Mouse (Mus musculus): Measurements from ENCODE around the gene Rassf7. TPM values are rescaled to one million over a fixed set of nuclear protein-coding genes. Genes with fewer than 3 reads are reported as not detected.
A peak's percentile ranks its signal among the peaks of the same experiment; 100 is the strongest.

Rassf7 gene
- polyA plus RNA-seq, 1 experiment: 25.2 TPM

DNA sequence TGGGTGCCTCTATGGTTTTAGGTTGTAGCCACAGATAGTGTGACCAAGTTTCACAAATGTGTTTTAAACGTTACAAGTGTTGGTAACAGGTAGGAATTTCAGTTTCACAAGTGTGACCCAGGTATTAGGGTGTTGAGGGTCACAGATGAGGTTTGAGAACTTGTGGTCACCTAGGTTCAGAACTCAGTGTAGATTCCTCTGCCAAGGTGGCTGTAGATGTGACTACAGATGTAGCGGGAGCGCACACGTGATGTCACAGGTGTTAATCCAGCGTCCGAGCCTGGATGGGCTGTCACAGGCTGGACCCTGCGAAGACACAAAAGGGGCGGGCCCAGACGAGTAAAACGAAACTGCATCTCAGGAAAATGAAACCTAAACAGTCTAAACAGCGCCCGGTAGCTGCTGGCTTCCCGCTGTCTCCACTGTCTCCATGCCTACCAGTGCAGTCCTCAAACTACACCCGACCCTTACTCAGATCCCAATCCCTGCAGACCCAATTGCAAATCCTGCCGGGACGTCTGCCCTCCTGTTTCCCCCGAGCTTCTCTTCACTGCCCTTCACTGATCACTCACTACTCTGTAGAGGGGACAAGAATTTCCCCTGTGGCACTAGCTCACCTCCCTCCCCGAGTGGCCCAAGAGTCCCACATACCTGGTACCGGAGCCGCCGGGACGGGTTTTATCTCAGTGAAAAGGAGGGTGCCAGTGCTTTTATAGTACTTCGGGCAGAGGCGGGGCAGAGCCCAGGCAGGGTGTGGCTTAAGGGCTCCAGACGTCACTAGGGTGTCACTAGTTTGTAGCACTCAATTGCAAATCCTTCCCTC is 50.3 kb downstream of the Rassf7 start, which contains the start of gene Irf7:
Gene Irf7 (minus strand): TSS at position 743 of the 823 bp plus-strand sequence.
- peak within 1 kb of the TSS; percentile 48 for H3K4me3 ChIP-seq (ENCODE audit: insufficient read depth, poor library complexity, severe bottlenecking)
- H3K79me3 ChIP-seq (ENCODE audit: low read depth): no peaks in the 10 kb centered on the region
- no peaks in the 10 kb centered on the region for H3K27me3 ChIP-seq (ENCODE audit: control insufficient read depth, insufficient read depth, insufficient read length)
- H3K36me3 ChIP-seq (ENCODE audit: control insufficient read depth, insufficient read depth): peaks cover 26% of the 10 kb centered on the region
- H3K79me2 ChIP-seq (ENCODE audit: control insufficient read depth, insufficient read depth): no peaks in the 10 kb centered on the region
- peak within 1 kb of the TSS; percentile 42 for H3ac ChIP-seq (ENCODE audit: control insufficient read depth, insufficient read length, low read depth)
- no peak for TF ChIP-seq FOSL1 (IDR thresholded peaks at IDR 0.05; ENCODE audit: insufficient read depth, low read length, poor library complexity, severe bottlenecking)
- no peak for TF ChIP-seq MYOD1 (IDR thresholded peaks at IDR 0.05; ENCODE audit: control insufficient read depth, insufficient read length, low read depth)
- TF ChIP-seq MYOG (IDR thresholded peaks at IDR 0.05; ENCODE audit: control insufficient read depth, extremely low read depth, insufficient read length): no peak
- TF ChIP-seq MAX (IDR thresholded peaks at IDR 0.05): no peak
- no peak for TF ChIP-seq CTCF (IDR thresholded peaks at IDR 0.05; ENCODE audit: control insufficient read depth, insufficient read depth, insufficient read length)
- TF ChIP-seq USF1 (IDR thresholded peaks at IDR 0.05; ENCODE audit: low read depth): no peak
- no peak for TF ChIP-seq CEBPB (IDR thresholded peaks at IDR 0.05; ENCODE audit: low read depth)

Small RNAs within 50 kb of the gene (microRNA-seq; reads per million reads assigned to microRNA genes)
- gene Mir210 (ENCODE audit: borderline microRNAs expressed): 255 reads per million, percentile 80 among the genes with 10 or more reads in this experiment

Other genes starting within 250 kb of the Rassf7 start
- gene Ifitm1, start 248.6 kb upstream of the Rassf7 start, polyA plus RNA-seq (2012; fragmentation: generic; extraction: Trizol): 60.7 TPM
- gene Ifitm3, start 205.1 kb upstream of the Rassf7 start, polyA plus RNA-seq (2012; fragmentation: generic; extraction: Trizol): 956 TPM
- 1.3 TPM for gene Ifitm6, start 197.9 kb upstream of the Rassf7 start, polyA plus RNA-seq (2012; fragmentation: generic; extraction: Trizol)
- gene Gm17387, start 186.7 kb upstream of the Rassf7 start, polyA plus RNA-seq (2012; fragmentation: generic; extraction: Trizol): not detected
- gene B4galnt4, start 154.8 kb upstream of the Rassf7 start, polyA plus RNA-seq (2012; fragmentation: generic; extraction: Trizol): 4.0 TPM
- gene Pkp3, start 137.6 kb upstream of the Rassf7 start, polyA plus RNA-seq (2012; fragmentation: generic; extraction: Trizol): 0.88 TPM
- gene Sigirr, start 115.3 kb upstream of the Rassf7 start, polyA plus RNA-seq (2012; fragmentation: generic; extraction: Trizol): 13.9 TPM
- gene Ano9, start 98.1 kb upstream of the Rassf7 start, polyA plus RNA-seq (2012; fragmentation: generic; extraction: Trizol): not detected
- 20.5 TPM for gene Ptdss2, start 93.5 kb upstream of the Rassf7 start, polyA plus RNA-seq (2012; fragmentation: generic; extraction: Trizol)
- 251 TPM for gene Rnh1, start 43.0 kb upstream of the Rassf7 start, polyA plus RNA-seq (2012; fragmentation: generic; extraction: Trizol)
- 181 TPM for gene Hras, start 21.9 kb upstream of the Rassf7 start, polyA plus RNA-seq (2012; fragmentation: generic; extraction: Trizol)
- 0.32 TPM for gene Lrrc56, start 21.7 kb upstream of the Rassf7 start, polyA plus RNA-seq (2012; fragmentation: generic; extraction: Trizol)
- gene Lmntd2, start 1.8 kb upstream of the Rassf7 start, polyA plus RNA-seq (2012; fragmentation: generic; extraction: Trizol): 0.05 TPM
- 60.2 TPM for gene Phrf1, start 12.9 kb downstream of the Rassf7 start, polyA plus RNA-seq (2012; fragmentation: generic; extraction: Trizol)
- gene Irf7, start 50.6 kb downstream of the Rassf7 start, polyA plus RNA-seq (2012; fragmentation: generic; extraction: Trizol): 0.35 TPM
- 0.04 TPM for gene Cdhr5, start 60.9 kb downstream of the Rassf7 start, polyA plus RNA-seq (2012; fragmentation: generic; extraction: Trizol)
- gene Sct, start 63.3 kb downstream of the Rassf7 start, polyA plus RNA-seq (2012; fragmentation: generic; extraction: Trizol): 16.1 TPM
- 0.01 TPM for gene Drd4, start 76.1 kb downstream of the Rassf7 start, polyA plus RNA-seq (2012; fragmentation: generic; extraction: Trizol)
- gene Deaf1, start 111.8 kb downstream of the Rassf7 start, polyA plus RNA-seq (2012; fragmentation: generic; extraction: Trizol): 21.4 TPM
- gene Tmem80, start 111.9 kb downstream of the Rassf7 start, polyA plus RNA-seq (2012; fragmentation: generic; extraction: Trizol): 18.9 TPM
- gene Eps8l2, start 123.0 kb downstream of the Rassf7 start, polyA plus RNA-seq (2012; fragmentation: generic; extraction: Trizol): 0.67 TPM
- gene Taldo1, start 176.3 kb downstream of the Rassf7 start, polyA plus RNA-seq (2012; fragmentation: generic; extraction: Trizol): 252 TPM
- gene Gatd1, start 198.3 kb downstream of the Rassf7 start, polyA plus RNA-seq (2012; fragmentation: generic; extraction: Trizol): 14.9 TPM
- gene Cend1, start 213.6 kb downstream of the Rassf7 start, polyA plus RNA-seq (2012; fragmentation: generic; extraction: Trizol): 2.4 TPM
- gene Slc25a22, start 222.0 kb downstream of the Rassf7 start, polyA plus RNA-seq (2012; fragmentation: generic; extraction: Trizol): 16.2 TPM
- gene Pidd1, start 228.2 kb downstream of the Rassf7 start, polyA plus RNA-seq (2012; fragmentation: generic; extraction: Trizol): 9.5 TPM
- 4,785 TPM for gene Rplp2, start 231.5 kb downstream of the Rassf7 start, polyA plus RNA-seq (2012; fragmentation: generic; extraction: Trizol)
- 32.8 TPM for gene Pnpla2, start 239.3 kb downstream of the Rassf7 start, polyA plus RNA-seq (2012; fragmentation: generic; extraction: Trizol)
- 4.5 TPM for gene Cracr2b, start 245.2 kb downstream of the Rassf7 start, polyA plus RNA-seq (2012; fragmentation: generic; extraction: Trizol)